Mouse (Mus musculus): ENCODE data around the gene Ryk.

The Ryk gene

DNA sequence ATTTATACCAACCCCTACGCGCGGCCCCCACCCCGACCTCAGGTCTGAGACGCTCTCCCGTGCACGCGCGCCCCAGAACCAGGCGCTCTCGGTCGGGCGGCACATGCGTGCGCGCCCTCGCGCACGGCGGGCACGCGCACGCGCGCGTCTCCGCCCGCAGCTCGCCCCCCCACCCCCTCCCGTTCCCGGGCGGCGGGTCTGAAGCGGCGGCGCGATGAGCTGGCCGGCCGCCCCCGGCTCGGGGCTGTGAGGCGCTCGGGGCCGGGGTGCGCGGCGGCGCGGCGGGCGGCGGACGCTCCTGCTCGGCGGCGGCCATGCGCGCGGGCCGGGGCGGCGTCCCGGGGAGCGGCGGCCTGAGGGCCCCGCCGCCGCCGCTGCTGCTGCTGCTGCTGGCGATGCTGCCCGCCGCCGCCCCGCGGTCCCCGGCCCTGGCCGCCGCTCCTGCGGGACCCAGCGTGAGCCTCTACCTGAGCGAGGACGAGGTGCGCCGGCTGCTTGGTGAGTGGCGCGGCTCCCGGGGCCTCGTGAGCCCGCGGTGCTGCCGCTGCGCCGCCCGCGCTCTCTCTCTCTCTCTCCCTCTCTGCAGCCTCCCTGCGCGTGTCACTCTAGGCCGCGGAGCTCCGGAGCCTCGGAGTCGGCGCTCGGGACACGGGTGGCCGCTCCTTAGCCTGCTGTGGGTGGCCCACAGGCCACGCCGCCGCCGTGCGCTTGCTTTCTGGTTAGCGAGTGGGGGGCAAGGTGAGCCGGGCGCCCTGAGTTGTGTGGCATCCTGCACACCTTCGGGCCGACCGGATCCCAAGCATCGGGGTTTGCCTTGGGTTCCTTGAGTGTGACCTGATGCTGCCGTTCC, at the start of gene Ryk:
Ryk (plus strand) TSS at position 176 of the 850 bp plus-strand sequence.
- DNase-seq: peak; percentile 78 to 88

DNA sequence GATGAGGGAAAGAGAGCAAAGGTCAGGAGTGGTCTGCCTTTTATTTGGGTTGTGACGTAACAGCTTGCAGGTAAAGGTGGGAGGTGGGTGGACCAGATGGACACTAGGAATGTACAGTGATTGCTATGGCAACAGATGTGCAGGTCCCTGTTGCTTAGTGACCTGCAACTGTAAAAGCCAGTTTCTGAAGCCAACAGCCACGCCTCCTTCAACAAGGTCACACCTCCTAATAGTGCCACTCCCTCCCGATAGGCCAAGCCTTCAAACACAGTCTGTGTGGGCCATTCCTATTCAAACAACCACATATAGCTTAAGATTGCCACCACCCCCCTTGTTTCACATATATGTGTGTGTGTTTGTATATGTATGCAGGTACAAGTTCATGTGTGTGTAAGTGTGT, 45.2 kb upstream of the Ryk start:
- DNase-seq: no peak

DNA sequence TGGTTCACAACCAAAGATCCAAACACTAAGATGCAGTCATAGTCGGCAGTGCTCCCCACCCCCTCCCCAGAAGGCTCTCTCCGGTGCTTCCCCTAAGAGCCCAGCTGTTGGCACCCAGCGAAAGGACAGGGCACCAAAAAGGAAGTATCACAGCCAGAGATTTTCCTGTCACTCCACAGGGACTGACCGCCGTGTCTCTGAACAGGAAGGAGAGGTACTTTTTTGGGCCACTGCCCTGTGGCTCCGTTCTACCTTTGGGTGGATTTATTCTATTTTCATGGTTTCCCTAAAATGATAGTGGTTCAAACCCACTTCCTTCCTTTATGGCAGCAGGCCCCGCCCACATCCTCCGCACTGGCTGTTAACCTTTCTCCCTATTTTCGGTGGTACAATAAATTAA, 42.9 kb upstream of the Ryk start:
- DNase-seq: peak; percentile 41 to 52

DNA sequence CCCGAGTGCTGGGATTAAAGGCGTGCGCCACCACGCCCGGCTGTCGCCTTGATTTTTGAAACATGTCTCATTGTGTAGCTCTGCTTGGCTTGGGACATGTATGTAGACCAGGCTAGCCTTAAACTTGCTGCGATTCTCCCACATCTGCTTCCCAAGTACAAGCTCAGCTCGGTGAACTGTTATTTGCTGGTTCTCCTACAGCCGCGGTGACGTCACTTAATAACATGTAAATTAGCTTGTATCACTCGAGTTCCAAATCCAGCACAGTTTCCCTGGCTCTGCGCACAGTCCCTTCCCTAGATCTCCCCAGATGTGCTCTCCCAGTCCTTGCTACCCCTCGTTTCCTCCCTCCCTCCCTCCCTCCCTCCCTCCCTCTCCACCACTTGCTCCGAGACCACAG, 41.9 kb upstream of the Ryk start:
- no peak for DNase-seq

DNA sequence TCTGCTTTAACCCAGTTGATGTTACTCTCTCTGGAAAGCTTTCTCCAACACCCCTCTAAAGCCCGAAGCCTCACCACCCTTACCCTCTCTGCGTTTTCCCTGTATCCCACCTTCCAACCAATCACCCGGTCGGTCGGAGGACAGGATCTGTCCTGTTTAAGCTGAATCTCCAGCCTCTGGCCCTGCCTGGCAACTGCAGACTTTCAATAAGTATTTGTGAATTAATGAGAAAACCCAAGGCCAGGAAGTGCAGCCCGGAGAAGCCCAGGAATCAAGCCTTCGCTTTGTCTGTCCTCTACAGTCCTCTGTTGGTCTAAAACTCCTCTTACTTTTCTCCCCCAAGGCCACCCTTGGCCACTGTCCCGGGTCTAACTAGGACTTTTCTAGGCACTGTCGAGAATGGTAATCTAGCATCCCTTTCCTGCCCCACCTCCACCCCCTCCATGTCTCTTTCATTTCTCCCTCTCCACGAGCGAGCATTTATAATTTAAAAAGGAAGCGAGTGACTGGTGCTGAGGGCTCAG, 41.4 kb upstream of the Ryk start:
- no peak for DNase-seq

DNA sequence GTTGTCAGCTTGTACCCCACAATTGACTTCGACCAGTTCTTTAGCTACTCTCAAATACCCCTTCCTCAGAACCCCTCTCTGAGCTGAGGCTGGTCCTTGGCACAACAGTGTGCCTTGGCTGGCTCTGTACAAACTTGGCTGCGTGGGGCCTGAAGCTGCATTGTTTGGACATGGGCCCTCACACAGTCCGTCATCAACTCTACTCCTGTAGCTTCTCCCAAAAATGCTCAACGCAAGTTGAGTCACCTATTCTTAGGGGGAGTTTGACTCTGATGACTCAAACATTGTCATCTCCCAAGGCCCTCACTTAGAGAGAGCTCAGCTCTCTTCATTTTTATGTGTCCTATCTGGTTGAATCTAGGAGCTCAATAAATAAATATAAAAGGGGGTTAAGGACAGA, 36.3 kb upstream of the Ryk start:
- no peak for DNase-seq

DNA sequence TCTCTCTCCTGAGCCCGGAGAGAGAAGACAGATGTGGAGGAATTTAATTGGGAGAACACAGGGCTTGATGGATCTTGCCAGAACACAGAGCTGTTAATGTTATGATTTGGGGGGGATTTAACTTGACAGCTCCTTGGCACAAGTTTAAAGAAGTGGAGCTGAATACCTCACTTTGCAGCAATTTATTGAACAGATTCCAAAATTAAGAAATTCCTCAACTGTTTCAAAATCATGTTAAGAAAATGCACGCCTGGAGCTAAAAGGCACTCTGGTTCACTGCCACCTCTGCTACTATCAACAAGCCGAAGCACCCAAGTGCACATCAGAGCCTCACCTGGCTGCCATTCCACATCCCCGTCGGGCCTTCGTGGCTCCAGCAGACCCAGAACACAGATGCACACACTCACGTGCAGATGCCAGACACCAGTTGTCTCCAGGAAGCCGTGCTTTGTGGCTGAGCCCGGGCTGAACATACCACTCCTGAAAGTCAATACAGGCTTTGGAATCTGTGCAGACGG, 28.6 kb upstream of the Ryk start:
- DNase-seq: no peak

DNA sequence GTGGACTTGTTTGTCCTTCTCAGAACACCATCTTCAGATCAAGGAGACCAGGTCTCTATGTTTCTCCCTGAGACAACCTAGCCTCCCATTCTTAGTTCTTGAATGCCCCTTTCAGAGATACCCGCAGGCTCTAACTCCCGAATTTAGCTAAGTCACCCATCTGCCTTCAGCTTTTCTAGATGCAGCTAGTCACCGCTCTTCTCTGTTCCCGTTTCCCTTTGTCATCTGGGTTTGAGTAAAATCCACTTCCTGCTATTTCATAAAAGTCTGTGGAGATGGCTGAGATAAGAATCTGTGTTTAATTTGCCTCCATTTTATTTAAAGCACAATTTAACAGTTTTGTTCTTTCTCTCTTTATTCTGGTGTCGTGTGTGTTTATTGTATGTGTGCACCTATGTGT, 23.5 kb upstream of the Ryk start:
- no peak for DNase-seq

DNA sequence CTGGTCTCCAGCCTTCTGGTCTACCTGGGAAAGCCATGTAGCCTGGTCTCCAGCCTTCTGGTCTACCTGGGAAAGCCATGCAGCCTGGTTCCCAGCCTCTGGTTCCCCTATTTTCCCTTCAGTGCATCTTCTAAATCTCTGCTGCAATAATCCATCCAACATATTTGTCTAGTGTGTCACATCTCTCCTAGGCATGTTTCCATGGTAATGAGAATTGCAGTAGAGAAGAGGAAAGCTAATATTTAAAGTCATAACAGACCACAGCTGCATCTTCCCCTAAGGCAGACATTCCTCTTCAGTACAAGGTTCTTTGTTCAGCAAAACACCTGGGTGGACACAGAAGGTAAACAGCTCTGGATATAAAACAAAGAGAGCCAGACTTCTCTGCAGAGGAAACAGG, 16.5 kb upstream of the Ryk start:
- DNase-seq: no peak

DNA sequence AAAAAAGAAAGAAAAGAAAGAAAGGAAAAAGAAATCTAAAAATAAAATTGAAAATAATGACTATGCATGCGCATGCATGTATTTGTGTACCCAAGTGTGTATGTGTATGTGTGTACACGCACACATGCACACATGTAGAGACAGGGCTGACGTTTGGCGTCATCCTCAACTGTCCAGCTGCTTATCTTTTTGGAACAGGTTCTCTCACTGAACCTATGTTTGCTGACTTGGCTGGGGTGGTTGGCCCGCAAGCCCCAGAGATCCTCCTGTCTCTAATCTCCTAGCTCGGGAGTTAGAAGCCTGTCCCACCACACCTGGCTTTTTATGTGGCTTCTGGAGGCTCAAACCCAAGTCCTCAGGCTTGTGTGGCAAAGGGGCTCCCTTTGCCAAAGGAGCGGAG, 6.1 kb upstream of the Ryk start:
- no peak for DNase-seq

DNA sequence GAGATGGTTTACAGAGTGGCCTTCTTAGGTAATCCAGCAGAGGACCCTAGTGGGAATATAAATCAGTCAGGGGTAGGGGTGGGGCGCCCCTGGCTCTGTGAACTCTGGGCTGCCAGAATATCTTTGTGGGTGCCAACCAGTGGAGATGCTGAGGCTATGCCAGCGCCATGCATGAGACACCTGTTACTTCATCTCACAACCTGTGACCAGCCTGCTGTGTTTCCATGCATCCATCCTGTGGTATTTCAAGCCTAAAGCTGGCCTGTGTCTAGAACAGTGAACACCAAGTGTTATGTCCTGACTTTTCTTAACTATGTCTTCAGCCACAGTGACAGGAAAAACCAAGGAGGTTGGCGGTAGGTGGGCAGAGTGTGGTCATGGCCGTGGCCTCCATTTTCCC, 3.2 kb upstream of the Ryk start:
- no peak for DNase-seq

DNA sequence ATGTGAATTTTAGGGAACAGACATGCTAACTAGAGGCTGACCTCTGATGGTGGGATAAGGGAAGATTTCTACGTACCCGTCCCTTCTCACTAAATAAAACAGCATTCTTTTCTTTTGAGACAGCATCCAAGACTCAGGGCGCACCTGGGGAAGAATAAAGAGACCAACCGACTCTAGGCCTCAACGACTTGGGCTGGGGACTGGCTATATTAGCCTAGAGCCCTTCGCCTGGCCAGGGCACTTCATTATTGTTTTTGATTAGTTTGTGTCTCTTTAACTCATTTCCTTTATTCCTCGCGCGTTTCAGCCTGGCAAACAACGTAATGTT, 339 bp upstream of the Ryk start:
- DNase-seq: no peak

DNA sequence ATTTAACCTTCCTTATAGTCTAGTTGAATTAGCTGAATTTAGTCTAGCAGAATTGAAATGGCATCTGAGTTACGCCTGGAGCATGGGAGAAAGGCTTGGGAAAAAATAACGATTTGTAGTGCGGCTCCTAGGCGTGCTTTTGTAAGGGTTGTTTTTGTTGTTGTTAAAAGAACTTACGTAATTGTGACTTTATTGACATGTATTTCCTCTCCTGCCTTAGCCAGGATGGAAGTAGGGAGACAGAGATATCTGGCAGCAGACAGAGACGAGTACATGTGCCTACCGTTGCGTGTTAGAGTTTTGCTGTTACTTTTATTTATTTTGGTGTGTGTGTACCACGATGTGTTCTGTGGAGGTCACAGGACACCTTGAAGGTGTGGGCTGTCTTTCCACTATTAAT, 1.6 kb downstream of the Ryk start:
- DNase-seq: no peak

DNA sequence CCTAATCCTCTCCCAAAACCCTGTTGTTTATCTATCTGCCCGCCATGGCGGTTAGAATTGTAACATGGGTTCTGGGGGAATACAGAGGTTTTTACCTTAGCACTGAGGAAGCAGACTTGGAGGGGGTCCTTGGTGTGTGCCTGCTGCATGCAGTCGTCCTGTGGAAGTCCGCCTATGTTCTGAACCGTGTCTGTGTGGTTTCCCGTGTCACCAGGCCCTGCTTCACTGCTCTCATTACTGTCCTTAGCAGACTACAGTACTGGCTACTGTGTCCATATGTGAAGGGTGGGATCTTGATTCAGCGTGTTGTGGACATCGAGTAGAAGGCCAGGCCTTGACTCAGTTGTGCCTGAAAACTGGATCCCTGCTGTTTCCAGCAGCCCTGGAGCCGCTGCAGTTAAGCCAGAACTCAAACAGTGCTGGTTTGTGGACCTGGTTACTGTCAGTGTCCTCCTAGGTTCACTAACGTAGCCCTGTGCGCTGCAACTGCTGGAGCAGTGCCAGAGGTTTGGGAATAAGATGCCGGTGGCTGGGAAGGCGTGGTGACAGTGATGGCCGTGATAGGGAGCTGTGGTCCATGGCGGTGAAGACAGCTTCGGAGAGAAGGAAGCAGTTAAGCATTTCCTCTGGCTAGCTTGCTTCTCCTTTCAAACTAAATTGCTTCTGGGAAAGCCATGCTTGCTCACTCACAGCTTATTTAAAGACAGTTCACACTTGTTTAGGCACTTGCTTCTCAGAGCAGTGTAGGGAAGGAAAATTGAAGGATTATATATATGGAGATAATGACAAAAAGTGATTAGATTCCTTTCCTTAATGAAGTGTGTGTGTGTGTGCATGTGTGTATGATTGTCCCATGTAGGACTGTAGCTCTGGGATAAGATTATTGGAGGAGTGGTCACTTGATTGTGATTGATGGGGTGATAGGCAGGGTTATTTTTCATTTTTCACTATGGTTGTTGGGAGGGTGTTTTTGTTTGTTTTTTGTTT, 6.4 kb downstream of the Ryk start:
- DNase-seq: peak; percentile 64 to 73

DNA sequence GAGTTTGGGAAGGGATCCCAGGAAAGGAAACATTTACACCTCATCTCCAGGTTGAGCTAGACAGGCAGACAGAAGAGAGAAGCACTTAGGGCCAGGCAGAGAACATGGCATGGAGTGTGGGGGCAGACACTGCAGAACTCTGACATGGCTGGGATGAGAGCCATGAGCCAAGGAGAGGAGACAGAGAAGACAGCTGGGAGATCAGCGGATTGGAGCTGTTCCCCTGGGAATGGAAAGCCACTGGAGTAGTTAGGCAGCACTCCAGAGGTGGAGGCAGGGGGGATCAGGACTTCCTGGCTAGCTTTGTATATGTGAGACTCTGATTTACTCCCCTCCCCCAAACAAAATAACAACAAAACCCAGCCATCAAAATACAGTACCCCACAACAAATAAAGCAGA, 7.1 kb downstream of the Ryk start:
- DNase-seq: peak in 1 of 2 experiments; percentile 53

DNA sequence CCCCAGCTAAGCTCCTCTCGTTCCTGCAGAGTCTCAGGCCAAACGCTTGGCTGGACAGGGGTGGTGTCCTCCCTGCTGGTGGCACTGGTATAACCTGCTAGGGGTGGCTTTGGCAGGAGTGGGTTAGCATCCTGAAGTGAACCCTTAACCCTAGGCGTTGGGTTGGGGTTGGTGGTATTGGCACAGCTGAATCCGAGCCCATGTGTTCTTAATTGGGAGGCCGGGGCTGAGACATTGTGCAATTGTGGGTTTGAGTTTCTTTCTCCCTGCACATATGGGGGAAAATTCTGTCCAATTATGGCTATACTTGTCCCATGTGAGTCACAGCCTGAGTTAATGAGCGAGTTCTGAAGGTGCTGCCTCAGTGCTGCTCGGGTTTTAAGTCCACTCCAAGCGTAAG, 7.8 kb downstream of the Ryk start:
- no peak for DNase-seq

DNA sequence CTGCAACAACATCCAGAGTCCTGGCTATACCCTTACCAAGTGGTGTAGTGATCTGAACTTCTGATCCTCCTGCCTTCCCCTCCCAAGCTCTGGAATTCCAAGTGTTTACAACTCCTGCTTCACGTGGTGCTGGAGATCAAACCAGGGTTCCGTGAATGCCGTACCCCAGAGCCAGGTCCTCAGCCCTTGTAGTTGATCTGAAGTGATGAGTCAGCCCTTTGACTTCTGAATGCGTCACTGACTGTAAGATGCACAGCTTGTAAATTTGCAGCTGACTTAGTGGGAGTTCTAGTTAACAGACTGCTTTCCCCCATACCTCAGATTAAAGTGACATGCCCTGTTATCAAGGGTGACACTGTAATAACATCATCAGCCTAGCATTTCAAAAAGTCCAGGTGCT, 8.9 kb downstream of the Ryk start:
- DNase-seq: no peak

DNA sequence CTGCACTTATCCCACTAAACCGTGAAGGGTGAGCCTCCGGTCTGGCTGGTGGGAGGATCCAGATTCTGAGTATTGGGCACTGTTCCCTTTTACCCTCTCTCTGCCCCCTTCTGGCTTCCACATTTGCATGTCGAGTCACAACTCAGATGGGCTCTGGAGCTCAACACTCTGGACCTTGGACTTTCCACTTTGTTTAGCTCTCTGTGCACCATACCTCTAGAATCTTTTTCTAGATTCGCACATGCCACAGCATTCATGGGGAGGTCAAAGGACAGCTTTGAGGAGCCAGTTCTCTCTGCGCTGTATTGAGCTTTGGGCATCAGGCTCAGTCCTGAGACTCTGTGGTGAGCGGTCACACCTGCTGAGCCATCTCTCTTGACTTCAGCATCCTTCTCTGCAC, 11.1 kb downstream of the Ryk start:
- DNase-seq: no peak

DNA sequence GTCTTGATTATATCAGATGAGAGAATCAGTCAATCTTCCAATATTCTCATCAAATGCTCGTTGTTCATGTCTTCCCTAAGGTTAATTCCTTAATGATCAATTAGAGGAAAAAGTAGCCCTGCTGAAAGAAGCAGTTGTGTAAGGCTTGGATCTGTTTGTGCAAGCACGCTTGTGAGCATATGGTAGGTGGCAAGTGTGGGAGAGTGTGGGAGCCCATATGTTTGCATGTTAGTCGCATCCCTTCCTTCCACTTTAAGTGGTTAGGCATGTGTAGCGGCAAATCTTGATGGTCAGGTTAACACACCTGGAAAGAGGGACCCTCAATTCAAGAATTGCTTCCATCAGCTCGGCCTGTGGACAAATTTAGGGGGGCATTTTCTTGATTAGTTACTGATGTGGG, 11.6 kb downstream of the Ryk start:
- no peak for DNase-seq

DNA sequence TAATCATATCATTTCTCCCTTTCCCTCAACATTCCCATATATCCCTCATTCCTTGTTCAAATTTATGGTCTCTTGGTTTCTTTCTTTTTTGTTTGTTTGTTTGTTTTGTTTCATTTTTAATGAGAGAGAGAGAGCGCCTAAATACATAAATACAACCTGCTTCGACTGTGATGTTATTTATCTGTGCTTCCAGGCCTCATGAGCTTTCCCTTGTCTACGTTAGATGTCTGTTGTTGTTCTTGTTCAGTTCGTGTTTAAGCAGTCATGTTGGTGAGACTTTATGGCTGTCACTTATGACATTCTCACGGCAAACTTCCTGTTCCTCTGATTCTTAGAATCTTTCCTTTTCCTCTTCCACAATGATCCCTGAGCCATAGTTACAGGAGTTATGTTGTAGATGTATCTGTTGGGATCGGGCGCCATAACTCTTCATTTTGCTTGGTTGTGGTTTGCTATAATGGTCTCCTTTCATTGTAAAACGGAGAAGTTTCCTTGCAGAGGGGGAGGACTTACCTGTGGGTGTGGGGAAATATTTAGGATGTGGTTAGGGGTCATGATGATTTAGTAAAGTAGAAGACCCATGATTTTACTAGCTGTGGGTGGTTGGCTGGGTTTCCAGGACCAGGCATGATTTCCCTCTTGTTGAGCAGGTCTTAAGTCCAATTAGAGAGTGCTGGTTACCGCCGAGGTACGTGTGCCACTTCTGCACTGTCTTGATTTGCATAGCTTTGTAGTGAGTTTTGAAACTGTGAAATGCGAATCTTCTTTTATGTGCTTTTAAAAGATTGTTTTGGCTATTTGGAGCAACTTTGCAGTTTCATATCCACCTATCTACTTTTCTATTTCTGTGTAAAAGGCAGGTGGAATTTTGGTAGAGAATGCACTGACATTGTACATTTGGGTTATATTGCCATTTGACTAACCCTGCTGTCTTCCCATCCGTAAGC, 17.6 kb downstream of the Ryk start:
- no peak for DNase-seq

DNA sequence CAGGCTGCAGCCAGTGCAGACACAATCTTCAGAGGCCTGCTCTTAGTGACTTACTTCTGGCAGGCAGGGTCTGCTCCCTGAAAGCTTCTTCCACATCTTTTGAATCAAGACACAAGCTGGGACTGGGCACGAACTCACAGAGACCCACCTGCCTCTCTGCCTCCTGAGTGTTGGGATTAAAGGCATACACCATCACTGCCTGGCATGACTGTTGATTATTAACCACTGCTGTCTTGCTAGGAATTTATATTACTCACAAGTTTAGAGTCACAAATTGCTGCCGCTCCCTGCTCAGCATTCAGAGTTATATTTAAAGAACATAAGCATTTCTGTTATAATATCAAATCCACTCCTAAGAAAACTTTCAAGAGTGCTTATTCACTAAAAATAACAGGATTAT, 23.1 kb downstream of the Ryk start:
- DNase-seq: no peak

DNA sequence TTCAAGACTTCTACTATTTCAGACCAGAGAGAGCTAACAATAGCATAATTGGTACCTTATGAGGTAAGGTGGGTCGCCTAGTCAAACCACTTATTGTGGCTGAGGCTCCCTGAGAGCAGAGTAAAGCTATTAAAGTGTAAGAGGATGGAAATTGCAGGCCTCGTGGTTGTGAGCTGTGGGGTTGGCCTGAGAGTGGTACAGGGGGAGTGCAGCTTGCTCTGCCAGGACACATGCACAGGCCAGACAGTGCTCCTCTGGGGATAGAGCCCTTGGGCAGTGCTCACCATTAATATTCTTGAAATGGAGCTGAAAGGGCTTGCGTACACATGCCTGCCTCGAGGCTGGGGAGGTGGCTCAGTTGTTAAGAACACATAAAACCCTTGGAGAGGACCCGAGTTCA, 23.6 kb downstream of the Ryk start:
- DNase-seq: no peak

Measured in kidney, postnatal 4 days (tissue).